Mouse (Mus musculus) cortical plate, adult 2 months (tissue): ENCODE results near the gene Syne2.

ENCODE experiments used
- CTCF ChIP-seq: fragments of 200-500 bp; IDR thresholded peaks from 2 replicates; pipeline ENCODE4 v1.5.1; 2011; ENCODE audit warnings: mild to moderate bottlenecking, control low read depth, low read length; ENCODE audit not compliant: insufficient read depth; ENCODE audit errors: extremely low read depth
- POLR2A ChIP-seq: fragments of 200-500 bp; IDR thresholded peaks from 2 replicates; pipeline ENCODE4 v1.6.1; 2011; ENCODE audit warnings: mild to moderate bottlenecking, low read length, control low read depth; ENCODE audit not compliant: insufficient read depth; ENCODE audit errors: extremely low read depth

DNA sequence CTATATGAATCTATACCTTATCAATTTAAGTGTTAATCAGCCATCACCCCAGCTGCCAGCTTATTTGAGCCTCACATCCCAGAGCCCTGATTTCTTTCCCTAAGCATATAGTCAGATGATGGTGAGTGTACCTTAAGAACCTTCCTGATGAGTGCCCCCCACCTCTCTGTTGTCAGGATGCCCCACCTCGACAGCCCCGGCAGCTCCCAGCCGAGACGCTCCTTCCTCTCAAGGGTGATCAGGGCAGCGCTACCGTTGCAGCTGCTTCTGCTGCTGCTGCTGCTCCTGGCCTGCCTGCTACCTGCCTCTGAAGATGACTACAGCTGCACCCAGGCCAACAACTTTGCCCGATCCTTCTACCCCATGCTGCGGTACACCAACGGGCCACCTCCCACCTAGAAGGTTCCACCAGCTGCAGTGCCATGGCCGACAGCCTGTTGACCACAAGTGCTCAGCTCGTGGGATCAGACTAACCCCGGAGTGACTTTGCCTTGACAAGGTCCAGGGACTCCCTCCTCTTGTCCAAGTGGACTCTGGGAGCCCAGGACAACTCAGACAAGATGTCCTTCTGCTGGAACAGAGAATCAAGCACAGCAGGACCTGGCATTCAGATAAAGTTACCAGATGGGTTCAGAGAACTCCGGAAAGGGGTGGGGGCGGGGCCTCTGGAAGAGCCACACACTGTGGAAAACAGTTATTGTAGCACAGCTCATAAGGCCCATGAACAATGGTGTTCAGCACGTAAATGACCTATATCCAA lies 291.9 kb downstream of the Syne2 start:
- TF ChIP-seq POLR2A (no peak), CTCF (no peak)
